Mouse (Mus musculus): ENCODE data around the gene Tmem229b. TPM values are rescaled to one million over a fixed set of nuclear protein-coding genes. Genes with fewer than 3 reads are reported as not detected.
"Not testable (repeated sequence)": the region's sequence is repeated elsewhere in the genome, so short reads cannot be mapped to it uniquely, and the experiment has no call there.

The Tmem229b gene
- total RNA-seq, 2 experiments from 2014 or later: 34.4 to 39.9 TPM

GRCm38 (mm10) chr12:79006478-79007125, 825 bp downstream of the Tmem229b start:
- DNase-seq (ENCODE audit: extremely low spot score in 1 of 2, low spot score in 1 of 2): peak; percentile 47

GRCm38 (mm10) chr12:79006076-79006475, 1.4 kb downstream of the Tmem229b start:
- no peak for DNase-seq (ENCODE audit: extremely low spot score in 1 of 2, low spot score in 1 of 2)

GRCm38 (mm10) chr12:79005456-79005855, 2.0 kb downstream of the Tmem229b start:
- no peak for DNase-seq (ENCODE audit: extremely low spot score in 1 of 2, low spot score in 1 of 2)

GRCm38 (mm10) chr12:79002978-79003377, 4.4 kb downstream of the Tmem229b start:
- no peak for DNase-seq (ENCODE audit: extremely low spot score in 1 of 2, low spot score in 1 of 2)

- no peak for DNase-seq (ENCODE audit: extremely low spot score in 1 of 2, low spot score in 1 of 2)
Observed at GRCm38 (mm10) chr12:79002406-79002805, 5.0 kb downstream of the Tmem229b start.

GRCm38 (mm10) chr12:78996711-78997110, 10.7 kb downstream of the Tmem229b start:
- no peak for DNase-seq (ENCODE audit: extremely low spot score in 1 of 2, low spot score in 1 of 2)

- no peak for DNase-seq (ENCODE audit: extremely low spot score in 1 of 2, low spot score in 1 of 2)
Observed at GRCm38 (mm10) chr12:78996271-78996670, 11.2 kb downstream of the Tmem229b start.

- no peak for DNase-seq (ENCODE audit: extremely low spot score in 1 of 2, low spot score in 1 of 2)
Observed at GRCm38 (mm10) chr12:78987581-78988081, 19.8 kb downstream of the Tmem229b start.

- DNase-seq (ENCODE audit: extremely low spot score in 1 of 2, low spot score in 1 of 2): peak in 1 of 2 experiments; percentile 38
Observed at GRCm38 (mm10) chr12:78984035-78984432, 23.4 kb downstream of the Tmem229b start.

GRCm38 (mm10) chr12:78983296-78984034, 24.0 kb downstream of the Tmem229b start:
- DNase-seq (ENCODE audit: extremely low spot score in 1 of 2, low spot score in 1 of 2): no peak

- DNase-seq (ENCODE audit: extremely low spot score in 1 of 2, low spot score in 1 of 2): no peak
Observed at GRCm38 (mm10) chr12:78981938-78982825, 25.2 kb downstream of the Tmem229b start.

- no peak for DNase-seq (ENCODE audit: extremely low spot score in 1 of 2, low spot score in 1 of 2)
Observed at GRCm38 (mm10) chr12:78981131-78981530, 26.3 kb downstream of the Tmem229b start.

- no peak for DNase-seq (ENCODE audit: extremely low spot score in 1 of 2, low spot score in 1 of 2)
Observed at GRCm38 (mm10) chr12:78980683-78981091, 26.7 kb downstream of the Tmem229b start.

- no peak for DNase-seq (ENCODE audit: extremely low spot score in 1 of 2, low spot score in 1 of 2)
Observed at GRCm38 (mm10) chr12:78977552-78977951, 29.9 kb downstream of the Tmem229b start.

GRCm38 (mm10) chr12:78977078-78977477, 30.3 kb downstream of the Tmem229b start:
- DNase-seq (ENCODE audit: extremely low spot score in 1 of 2, low spot score in 1 of 2): no peak

- no peak for DNase-seq (ENCODE audit: extremely low spot score in 1 of 2, low spot score in 1 of 2)
Observed at GRCm38 (mm10) chr12:78975836-78976235, 31.6 kb downstream of the Tmem229b start.

GRCm38 (mm10) chr12:78974767-78975166, 32.7 kb downstream of the Tmem229b start:
- DNase-seq (ENCODE audit: extremely low spot score in 1 of 2, low spot score in 1 of 2): no peak

- no peak for DNase-seq (ENCODE audit: extremely low spot score in 1 of 2, low spot score in 1 of 2)
Observed at GRCm38 (mm10) chr12:78973779-78974178, 33.6 kb downstream of the Tmem229b start.

GRCm38 (mm10) chr12:78971649-78972048, 35.8 kb downstream of the Tmem229b start:
- DNase-seq (ENCODE audit: extremely low spot score in 1 of 2, low spot score in 1 of 2): no peak

GRCm38 (mm10) chr12:78970725-78971124, 36.7 kb downstream of the Tmem229b start:
- DNase-seq (ENCODE audit: extremely low spot score in 1 of 2, low spot score in 1 of 2): no peak

- not testable (repeated sequence) for DNase-seq (ENCODE audit: extremely low spot score in 1 of 2, low spot score in 1 of 2)
Observed at GRCm38 (mm10) chr12:78964496-78964895, 42.9 kb downstream of the Tmem229b start.
